Mouse (Mus musculus) left cerebral cortex, postnatal 25 days (tissue): ENCODE measurements at regions not wholly inside any gene's neighbourhood (a gene's known extent, or its start where the extent isn't known, plus 50 kb on each side); places are given as distances from the start of the nearest gene placed in this dataset.

Experiments used
- DNase-seq, 2 experiments: peaks; one replicate each; pipeline ENCODE4 v3.0.0; 2022; ENCODE audit warnings: low spot score in 2 of 2, mixed read lengths in 1 of 2
- intact Hi-C: fragments of 180-260 bp; cut with DNase I; formaldehyde crosslinking; loops from one replicate; pipeline ENCODE4 v1.15.1; 2025

- no peak for DNase-seq
- intact Hi-C loops, result no loop called here
These were observed 472.5 kb upstream of the Cdh4 start for GRCm38 (mm10) chr2:178969732-178970131.

- intact Hi-C loops, result no loop called here
- no peak for DNase-seq
These were observed 466.9 kb upstream of the Cdh4 start for GRCm38 (mm10) chr2:178975366-178975765.

GRCm38 (mm10) chr2:178976046-178976445 is 466.2 kb upstream of the Cdh4 start:
- intact Hi-C loops, result no loop called here
- DNase-seq, result no peak

- DNase-seq, result no peak
- intact Hi-C loops, result no loop called here
These were observed 465.7 kb upstream of the Cdh4 start for GRCm38 (mm10) chr2:178976495-178976894.

GRCm38 (mm10) chr2:178979451-178979850 is 462.8 kb upstream of the Cdh4 start:
- DNase-seq, result no peak
- intact Hi-C loops, result no loop called here

- intact Hi-C loops, result loop anchor here (10.0 kb wide), 1 partner anchor 213 kb away; no protein-coding TSS in a partner anchor
These were observed 460.3 kb upstream of the Cdh4 start for GRCm38 (mm10) chr2:178981736-178982502.

GRCm38 (mm10) chr2:178983801-178984200 is 458.4 kb upstream of the Cdh4 start:
- no peak for DNase-seq
- intact Hi-C loops, result loop anchor here (10.0 kb wide), 1 partner anchor 211 kb away; no protein-coding TSS in a partner anchor

More at GRCm38 (mm10) chr2:178981736-178982502, 460.3 kb upstream of the Cdh4 start:
- DNase-seq, result no peak

- no peak for DNase-seq
- intact Hi-C loops, result loop anchor here (10.0 kb wide), 1 partner anchor 207 kb away; no protein-coding TSS in a partner anchor
These were observed 454.3 kb upstream of the Cdh4 start for GRCm38 (mm10) chr2:178987935-178988334.

- intact Hi-C loops, result loop anchor here (10.0 kb wide), 1 partner anchor 206 kb away; no protein-coding TSS in a partner anchor
- no peak for DNase-seq
These were observed 452.9 kb upstream of the Cdh4 start for GRCm38 (mm10) chr2:178989291-178989690.

GRCm38 (mm10) chr2:178989784-178990183 is 452.4 kb upstream of the Cdh4 start:
- DNase-seq, result no peak
- intact Hi-C loops, result loop anchor here (10.0 kb wide), 1 partner anchor 205 kb away; no protein-coding TSS in a partner anchor

- intact Hi-C loops, result no loop called here
- no peak for DNase-seq
These were observed 451.3 kb upstream of the Cdh4 start for GRCm38 (mm10) chr2:178990959-178991358.

- intact Hi-C loops, result no loop called here
- no peak for DNase-seq
These were observed 449.7 kb upstream of the Cdh4 start for GRCm38 (mm10) chr2:178992334-178993116.

- no peak for DNase-seq
- intact Hi-C loops, result no loop called here
These were observed 444.3 kb upstream of the Cdh4 start for GRCm38 (mm10) chr2:178997921-178998320.

- no peak for DNase-seq
- intact Hi-C loops, result no loop called here
These were observed 441.7 kb upstream of the Cdh4 start for GRCm38 (mm10) chr2:179000448-179001081.

GRCm38 (mm10) chr2:179007766-179008165 is 434.5 kb upstream of the Cdh4 start:
- intact Hi-C loops, result no loop called here
- DNase-seq, result no peak

GRCm38 (mm10) chr2:179013891-179014593 is 428.2 kb upstream of the Cdh4 start:
- no peak for DNase-seq
- intact Hi-C loops, result no loop called here

- intact Hi-C loops, result no loop called here
- no peak for DNase-seq
These were observed 419.5 kb upstream of the Cdh4 start for GRCm38 (mm10) chr2:179022675-179023194.

- DNase-seq, result no peak
- intact Hi-C loops, result no loop called here
These were observed 418.0 kb upstream of the Cdh4 start for GRCm38 (mm10) chr2:179024225-179024624.

GRCm38 (mm10) chr2:179033171-179033570 is 409.1 kb upstream of the Cdh4 start:
- intact Hi-C loops, result no loop called here
- DNase-seq, result no peak
